Mouse (Mus musculus) cerebral cortex, adult 2 months (tissue): ENCODE data around the gene Odf2.

Source experiments
- WGBS: fragments of 180-500 bp; shearing (Covaris S2); methylation state at CpG from one replicate; pipeline ENCODE4 v1.1.7; 2018; 5-methylcytosine and 5-hydroxymethylcytosine counted together

Odf2 gene

DNA sequence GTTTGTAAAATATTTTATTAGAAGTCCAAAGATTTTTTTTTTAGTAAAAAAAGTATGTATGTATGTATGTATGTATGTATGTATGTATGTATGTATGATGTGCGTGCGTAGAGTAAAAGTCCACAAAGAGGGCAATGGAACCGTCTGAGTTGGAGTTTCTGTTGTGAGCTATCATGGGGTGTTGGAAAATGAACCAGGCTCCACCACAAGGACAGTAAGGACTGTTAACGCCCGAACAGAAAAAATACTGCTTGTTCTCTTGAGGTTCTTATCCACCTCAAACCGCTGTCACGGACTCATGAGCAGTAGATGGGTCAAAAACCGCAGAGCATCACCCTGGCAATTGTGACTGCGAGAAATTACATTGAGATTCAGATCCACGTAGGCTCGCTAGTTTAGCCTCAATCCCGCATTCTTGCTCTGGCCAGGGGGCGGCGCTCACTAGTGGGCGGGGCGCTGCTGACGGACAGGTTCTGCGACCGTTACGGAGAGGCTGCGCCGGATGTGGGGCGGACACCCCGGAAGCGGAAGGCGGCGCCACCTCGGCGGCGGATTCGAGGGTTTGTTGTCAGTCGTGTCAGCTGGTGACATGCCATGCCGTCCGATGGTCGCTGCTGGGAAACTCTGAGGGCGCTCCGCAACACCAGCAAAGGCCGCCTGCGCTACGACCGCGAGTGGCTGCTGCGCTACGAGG is 46.0 kb downstream of the Odf2 start, which contains the start of gene Gle1:
TSS of gene Gle1 (plus strand) at position 521 of the 694 bp plus-strand sequence.
- WGBS = 2% methylated on average over 44 of the region's 44 CpGs

GRCm38 (mm10) chr2:29940073-29940472 is 51.1 kb downstream of the Odf2 start:
- 88% methylated on average over 9 of the region's 9 CpGs for WGBS

GRCm38 (mm10) chr2:29940826-29941225 is 51.8 kb downstream of the Odf2 start:
- 79% methylated on average over 7 of the region's 7 CpGs for WGBS

GRCm38 (mm10) chr2:29944723-29945122 is 55.7 kb downstream of the Odf2 start:
- WGBS = 59% methylated on average over 1 of the region's 1 CpGs

DNA sequence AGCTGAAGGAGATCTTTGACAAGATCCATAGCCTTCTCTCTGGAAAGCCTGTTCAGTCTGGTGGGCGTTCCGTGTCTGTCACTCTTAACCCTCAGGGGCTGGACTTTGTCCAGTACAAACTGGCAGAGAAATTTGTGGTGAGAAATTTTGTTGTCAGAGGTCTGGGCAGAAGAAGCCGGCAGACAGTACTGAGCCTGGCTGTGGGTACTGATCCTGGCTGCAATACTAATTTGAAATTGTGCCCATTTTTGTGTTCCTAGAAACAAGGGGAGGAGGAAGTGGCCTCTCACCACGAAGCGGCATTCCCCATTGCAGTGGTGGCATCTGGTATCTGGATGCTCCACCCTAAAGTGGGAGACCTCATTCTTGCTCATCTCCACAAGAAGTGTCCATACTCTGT is 59.9 kb downstream of the Odf2 start:
- 85% methylated on average over 5 of the region's 5 CpGs for WGBS

DNA sequence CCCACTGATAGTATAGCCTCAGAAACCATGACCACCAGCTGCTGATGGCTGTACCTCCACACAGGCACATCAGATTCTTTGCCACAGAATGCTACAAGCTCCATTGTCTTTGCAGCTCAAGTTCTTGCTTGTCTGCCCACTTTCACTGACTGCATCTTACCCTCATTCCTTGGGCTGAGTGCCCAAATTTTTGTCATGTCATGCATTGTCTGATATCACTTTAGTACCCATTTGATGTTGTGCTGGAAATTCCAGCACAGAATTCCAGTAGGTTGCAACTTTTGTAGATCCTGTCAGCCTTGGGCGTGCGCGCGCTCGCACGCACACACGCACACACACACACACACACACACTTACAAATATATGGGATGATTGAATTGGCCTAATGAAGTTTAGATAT is 72.2 kb downstream of the Odf2 start:
- 98% methylated on average over 7 of the region's 7 CpGs for WGBS

- 6% methylated on average over 10 of the region's 10 CpGs for WGBS
Measured at GRCm38 (mm10) chr2:29964354-29965249, 75.6 kb downstream of the Odf2 start.

DNA sequence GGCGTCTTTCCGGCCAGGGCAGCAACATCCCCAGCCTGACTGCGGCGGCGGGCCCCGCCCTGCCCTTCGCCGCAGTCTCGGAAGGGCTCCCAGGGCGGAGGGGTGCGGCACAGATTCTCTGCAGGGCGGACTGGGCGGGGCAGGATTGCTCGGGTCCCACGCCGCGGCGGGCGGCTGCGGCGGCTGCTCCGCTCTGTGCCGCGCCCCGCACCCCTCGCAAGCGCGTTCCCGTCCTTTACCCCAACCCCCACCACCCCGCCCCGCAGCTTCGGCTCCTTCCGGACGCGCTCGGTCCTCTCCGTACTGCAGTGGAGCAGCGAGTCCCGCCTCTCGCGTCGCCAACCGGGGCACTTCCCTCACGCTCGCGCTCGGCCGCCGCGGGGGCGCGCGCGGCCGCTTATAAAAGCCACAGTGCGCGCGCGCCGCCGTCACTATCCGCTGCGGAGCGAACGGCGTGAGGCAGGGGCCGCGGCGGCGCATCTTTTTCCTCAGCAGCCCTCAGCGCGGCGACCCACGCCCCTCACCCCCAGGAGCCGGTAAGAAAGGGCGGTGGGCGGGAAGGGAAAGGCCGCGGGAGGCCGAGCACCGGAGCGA is 76.3 kb downstream of the Odf2 start, which contains the start of gene Sptan1:
TSS of gene Sptan1 (plus strand) at position 311 of the 594 bp plus-strand sequence.
- under 1% methylated on average over 71 of the region's 82 CpGs for WGBS

GRCm38 (mm10) chr2:29965906-29966305 is 76.9 kb downstream of the Odf2 start:
- 1% methylated on average over 33 of the region's 41 CpGs for WGBS

- WGBS = 26% methylated on average over 2 of the region's 2 CpGs
Measured at GRCm38 (mm10) chr2:29966826-29967225, 77.8 kb downstream of the Odf2 start.

DNA sequence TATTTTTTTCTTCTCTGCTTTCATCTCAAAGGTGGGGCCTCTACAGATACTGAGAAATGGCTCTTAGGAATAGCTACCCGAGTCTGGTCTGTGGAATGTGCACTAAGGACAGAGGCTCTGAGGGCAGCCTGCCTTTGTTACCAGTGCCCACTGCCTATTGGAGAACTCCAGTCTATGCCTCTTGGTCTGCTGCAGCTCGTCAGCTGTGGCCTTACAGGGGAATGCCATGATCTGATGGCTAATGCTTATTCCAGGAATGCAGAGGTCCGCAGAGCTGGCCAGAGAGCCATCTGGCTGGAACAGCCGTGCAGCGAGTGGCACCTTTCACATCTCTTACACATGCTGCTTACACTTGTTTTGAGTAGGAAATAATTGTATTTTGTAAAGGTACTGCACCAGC is 78.7 kb downstream of the Odf2 start:
- 23% methylated on average over 5 of the region's 5 CpGs for WGBS

GRCm38 (mm10) chr2:29968638-29969037 is 79.6 kb downstream of the Odf2 start:
- WGBS = 33% methylated on average over 5 of the region's 5 CpGs

GRCm38 (mm10) chr2:29971838-29972635 is 83.0 kb downstream of the Odf2 start:
- WGBS = 27% methylated on average over 9 of the region's 9 CpGs

- WGBS = 17% methylated on average over 2 of the region's 2 CpGs
Measured at GRCm38 (mm10) chr2:29973525-29973924, 84.5 kb downstream of the Odf2 start.

DNA sequence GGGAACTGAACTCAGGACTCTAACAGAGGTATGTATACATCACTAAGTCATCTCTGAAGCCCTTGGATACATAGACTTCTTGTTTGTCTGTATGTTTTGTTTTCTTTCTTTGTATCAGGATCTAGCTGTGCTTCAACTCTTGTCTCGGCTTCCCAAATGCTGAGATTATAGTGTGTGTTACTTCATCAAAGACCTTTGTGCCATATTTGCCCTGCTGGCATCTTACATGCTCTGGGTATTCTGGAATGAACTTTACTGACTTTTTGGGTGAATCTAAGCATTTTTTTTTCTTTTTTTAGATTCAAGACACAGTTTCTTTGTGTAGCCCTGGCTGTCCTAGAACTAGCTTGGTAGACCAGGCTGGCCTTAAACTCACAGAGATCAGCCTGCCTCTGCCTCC is 91.6 kb downstream of the Odf2 start:
- WGBS = 94% methylated on average over 1 of the region's 1 CpGs
